Mouse (Mus musculus) C2C12 (cell line): ENCODE data around the gene Marcksl1. TPM values are rescaled to one million over a fixed set of nuclear protein-coding genes. Genes with fewer than 3 reads are reported as not detected.
A peak's percentile ranks its signal among the peaks of the same experiment; 100 is the strongest.
"Not testable (repeated sequence)": the region's sequence is repeated elsewhere in the genome, so short reads cannot be mapped to it uniquely, and the experiment has no call there.

ENCODE experiments used
- H3K27me3 ChIP-seq: one replicate; pipeline ENCODE4 v1.6.1; 2011; ENCODE audit not compliant: control insufficient read depth, insufficient read depth, insufficient read length
- H3K36me3 ChIP-seq: one replicate; pipeline ENCODE4 v1.6.1; 2011; ENCODE audit not compliant: control insufficient read depth, insufficient read depth
- H3K4me3 ChIP-seq: one replicate; pipeline ENCODE4 v1.5.1; 2011; ENCODE audit warnings: mild to moderate bottlenecking, control low read depth; ENCODE audit not compliant: poor library complexity, insufficient read depth, severe bottlenecking
- H3K79me2 ChIP-seq: one replicate; pipeline ENCODE4 v1.6.1; 2011; ENCODE audit not compliant: control insufficient read depth, insufficient read depth
- H3K79me3 ChIP-seq: one replicate; pipeline ENCODE4 v1.6.1; 2011; ENCODE audit warnings: low read depth, control low read depth
- H3ac ChIP-seq: one replicate; pipeline ENCODE3; 2011; ENCODE audit warnings: low read depth; ENCODE audit not compliant: control insufficient read depth, insufficient read length
- CEBPB ChIP-seq: IDR thresholded peaks from one replicate; pipeline ENCODE4 v1.6.1; 2011; ENCODE audit warnings: low read depth, mild to moderate bottlenecking, control low read depth, moderate library complexity
- CTCF ChIP-seq: IDR thresholded peaks from one replicate; pipeline ENCODE4 v1.5.1; 2011; ENCODE audit not compliant: control insufficient read depth, insufficient read depth, insufficient read length
- FOSL1 ChIP-seq: IDR thresholded peaks from one replicate; pipeline ENCODE4 v1.8.0; 2011; ENCODE audit warnings: mild to moderate bottlenecking, low read length; ENCODE audit not compliant: poor library complexity, insufficient read depth, severe bottlenecking
- MAX ChIP-seq: IDR thresholded peaks from one replicate; pipeline ENCODE4 v1.6.1; 2011; ENCODE audit warnings: mild to moderate bottlenecking, control low read depth
- MYOD1 ChIP-seq: IDR thresholded peaks from one replicate; pipeline ENCODE4 v1.6.1; 2011; ENCODE audit warnings: low read depth; ENCODE audit not compliant: control insufficient read depth, insufficient read length
- MYOG ChIP-seq: IDR thresholded peaks from one replicate; pipeline ENCODE4 v1.6.1; 2011; ENCODE audit not compliant: control insufficient read depth, insufficient read length; ENCODE audit errors: extremely low read depth
- USF1 ChIP-seq: IDR thresholded peaks from one replicate; pipeline ENCODE4 v1.6.1; 2011; ENCODE audit warnings: low read depth, mild to moderate bottlenecking, control low read depth, moderate library complexity
- polyA plus RNA-seq: library from polyadenylated mRNA; unstranded; fragments of >200 nt; fragmentation: generic; extraction: Trizol; gene quantifications from one replicate; pipeline ENCODE4 v1.2.1, GENCODE M21; 2012; ENCODE audit warnings: missing spikeins

The Marcksl1 gene
- polyA plus RNA-seq, 1 experiment: 148 TPM

- Histone ChIP-seq H3K79me2 (no peaks in the 10 kb centered on the region), H3K27me3 (no peaks in the 10 kb centered on the region), H3K79me3 (peaks cover under 1% of the 10 kb centered on the region), H3K4me3 (no peak overlapping the region), H3K36me3 (peaks cover 54% of the 10 kb centered on the region), H3ac (no peak overlapping the region)
- TF ChIP-seq MYOD1: no peak
- TF ChIP-seq FOSL1: no peak
- no peak for TF ChIP-seq CTCF
These were observed 12.5 kb downstream of the Marcksl1 start for GRCm38 (mm10) chr4:129525889-129526288.

DNA sequence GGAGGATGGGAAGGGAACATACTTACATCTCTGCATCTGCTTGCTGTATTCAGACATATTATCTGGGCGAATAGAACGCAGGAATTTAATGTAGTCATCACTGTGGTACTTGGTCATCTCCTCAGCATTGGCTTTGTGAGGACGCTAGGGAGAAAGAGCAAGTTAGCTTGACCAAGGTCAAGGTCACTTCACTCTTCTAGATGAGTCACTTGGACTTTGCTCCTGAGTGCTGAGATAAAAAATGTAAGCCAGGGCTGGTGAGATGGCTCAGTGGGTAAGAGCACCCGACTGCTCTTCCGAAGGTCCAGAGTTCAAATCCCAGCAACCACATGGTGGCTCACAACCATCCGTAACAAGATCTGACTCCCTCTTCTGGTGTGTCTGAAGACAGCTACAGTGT lies 15.5 kb downstream of the Marcksl1 start:
- H3K79me3 ChIP-seq, H3K4me3 ChIP-seq, H3ac ChIP-seq, H3K27me3 ChIP-seq, H3K79me2 ChIP-seq: not testable (repeated sequence)
- peaks cover 37% of the 10 kb centered on the region for H3K36me3 ChIP-seq

DNA sequence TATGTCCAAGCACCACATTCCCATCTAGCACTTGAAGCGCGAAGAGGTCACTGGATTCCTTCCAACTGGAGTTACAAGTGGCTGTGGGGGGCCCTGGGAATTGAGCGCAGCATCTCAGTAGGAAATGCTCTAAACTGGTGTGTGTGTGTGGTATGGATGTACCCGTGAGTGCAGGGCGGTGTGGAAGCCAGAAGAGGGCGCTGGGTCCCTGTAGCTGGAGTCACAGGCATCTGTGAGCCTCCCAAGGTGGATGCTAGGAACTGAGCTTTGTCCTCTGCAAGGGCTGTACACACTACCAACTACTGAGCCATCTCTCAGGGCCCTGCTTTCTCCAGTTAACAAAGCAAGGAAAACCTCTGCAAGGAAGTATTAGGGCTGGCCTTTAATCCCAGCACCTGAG lies 26.6 kb downstream of the Marcksl1 start:
- H3K79me3 ChIP-seq: peaks cover 53% of the 10 kb centered on the region
- no peak overlapping the region for H3ac ChIP-seq
- TF ChIP-seq CTCF: peak; percentile 42
- TF ChIP-seq MAX: no peak
- TF ChIP-seq MYOG: no peak
- TF ChIP-seq MYOD1: no peak
- H3K4me3 ChIP-seq: no peak overlapping the region
- no peaks in the 10 kb centered on the region for H3K27me3 ChIP-seq
- peaks cover 5% of the 10 kb centered on the region for H3K36me3 ChIP-seq
- H3K79me2 ChIP-seq: peaks cover 72% of the 10 kb centered on the region

DNA sequence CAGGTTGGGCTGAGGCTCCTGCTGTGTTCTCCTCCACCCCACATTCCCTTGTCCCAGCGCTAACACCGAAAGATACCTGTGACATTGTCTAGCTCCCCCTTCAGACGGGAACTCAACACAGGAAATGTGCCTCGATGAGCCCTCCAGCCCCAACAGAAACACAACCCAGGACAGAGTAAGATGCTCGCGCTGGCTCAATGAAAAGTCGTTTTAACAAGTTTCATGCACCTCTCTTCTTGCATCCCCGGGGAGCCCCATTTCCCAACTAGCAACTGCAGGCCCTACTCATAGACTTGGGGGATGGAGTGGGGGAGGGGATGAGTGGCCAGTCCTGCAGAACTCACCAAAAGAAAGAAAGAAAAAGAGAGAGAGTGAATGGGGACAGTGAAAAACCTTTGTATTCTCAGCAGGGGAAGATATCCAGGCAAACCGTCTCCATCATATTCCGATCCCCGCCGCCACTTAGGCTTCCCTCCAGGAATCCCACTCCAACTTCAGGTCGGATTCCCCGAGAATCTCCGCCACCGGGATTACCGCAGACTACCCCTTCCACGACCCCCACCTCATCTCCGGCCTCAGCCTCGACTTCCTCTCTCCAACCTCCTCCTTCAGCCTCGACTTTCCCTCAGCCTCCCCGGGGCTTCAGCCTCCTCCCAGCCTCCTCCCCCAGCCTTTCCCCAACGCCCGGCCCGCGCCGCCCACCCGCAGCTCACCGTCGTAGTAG lies 28.6 kb downstream of the Marcksl1 start:
- Histone ChIP-seq H3K79me2 (peaks cover 54% of the 10 kb centered on the region), H3K27me3 (no peaks in the 10 kb centered on the region), H3K4me3 (peak overlapping the region; percentile 95), H3K36me3 (peaks cover 3% of the 10 kb centered on the region), H3ac (peak overlapping the region; percentile 64), H3K79me3 (peaks cover 44% of the 10 kb centered on the region)
- TF ChIP-seq FOSL1 (no peak), MAX (no peak), MYOG (no peak), USF1 (no peak), CEBPB (no peak), CTCF (no peak)

DNA sequence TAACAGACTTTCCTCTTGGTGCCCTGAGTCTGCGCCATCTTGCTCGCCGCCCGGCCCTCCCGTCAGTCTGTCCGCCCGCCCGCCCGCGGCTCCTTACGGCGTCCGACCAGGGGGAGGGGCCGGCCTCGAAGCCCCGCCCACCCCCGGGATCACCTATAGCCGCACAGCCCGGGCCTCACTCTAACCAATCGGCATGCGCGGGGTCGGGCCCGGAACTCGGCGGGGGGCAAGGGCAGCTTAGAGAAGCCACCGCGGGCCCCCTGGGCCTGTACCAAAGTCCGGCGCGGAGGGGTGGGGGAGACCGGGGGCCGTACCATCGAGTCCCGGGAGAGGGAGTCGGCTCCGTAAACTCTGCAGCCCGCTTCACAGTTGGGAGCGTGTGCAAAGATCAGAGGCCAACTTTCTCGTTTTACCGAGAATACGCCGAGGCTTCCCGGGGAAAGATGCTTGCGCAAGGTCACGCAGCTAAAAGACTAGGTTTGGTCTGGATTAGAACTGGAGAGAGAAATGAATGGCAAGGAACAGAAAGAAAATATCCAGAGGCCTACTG lies 29.3 kb downstream of the Marcksl1 start, which contains the start of gene Hdac1:
Gene Hdac1, minus strand, starts transcription at position 122 of the 550 bp plus-strand sequence.
- peaks cover 48% of the 10 kb centered on the region for H3K79me2 ChIP-seq
- no peak for TF ChIP-seq MYOG
- TF ChIP-seq CTCF: no peak
- no peak for TF ChIP-seq MAX
- no peak for TF ChIP-seq FOSL1
- no peak for TF ChIP-seq MYOD1
- TF ChIP-seq USF1: no peak
- TF ChIP-seq CEBPB: peak; percentile 79
- H3K79me3 ChIP-seq: peaks cover 40% of the 10 kb centered on the region
- H3ac ChIP-seq: peak within 1 kb of the TSS; percentile 64
- no peaks in the 10 kb centered on the region for H3K27me3 ChIP-seq
- peak within 1 kb of the TSS; percentile 95 for H3K4me3 ChIP-seq
- no peaks in the 10 kb centered on the region for H3K36me3 ChIP-seq

- H3ac ChIP-seq: no peak overlapping the region
- no peaks in the 10 kb centered on the region for H3K27me3 ChIP-seq
- no peak for TF ChIP-seq MYOG
- TF ChIP-seq USF1: no peak
- no peak for TF ChIP-seq CEBPB
- TF ChIP-seq FOSL1: no peak
- TF ChIP-seq CTCF: no peak
- no peak for TF ChIP-seq MAX
- no peak for TF ChIP-seq MYOD1
- H3K79me3 ChIP-seq: peaks cover 30% of the 10 kb centered on the region
- no peak overlapping the region for H3K4me3 ChIP-seq
- no peaks in the 10 kb centered on the region for H3K36me3 ChIP-seq
- H3K79me2 ChIP-seq: peaks cover 34% of the 10 kb centered on the region
These were observed 30.7 kb downstream of the Marcksl1 start for GRCm38 (mm10) chr4:129544106-129544505.

DNA sequence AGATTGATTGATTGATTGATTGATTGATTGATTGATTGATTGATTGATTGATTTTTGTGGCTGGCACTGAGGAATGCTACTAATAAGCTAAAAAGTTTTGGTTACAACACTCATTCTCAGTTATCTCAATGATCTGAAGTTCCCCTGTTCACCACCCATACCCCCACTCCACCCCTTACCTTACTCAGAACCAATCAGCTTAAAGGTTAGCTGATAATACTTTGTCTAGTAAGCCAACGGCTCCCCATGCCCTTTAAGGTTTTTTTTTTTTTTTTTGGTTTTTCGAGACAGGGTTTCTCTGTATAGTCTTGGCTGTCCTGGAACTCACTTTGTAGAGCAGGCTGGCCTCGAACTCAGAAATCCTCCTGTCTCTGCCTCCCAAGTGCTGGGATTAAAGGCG lies 34.2 kb downstream of the Marcksl1 start:
- not testable (repeated sequence) for H3K27me3 ChIP-seq, H3K79me3 ChIP-seq, H3K79me2 ChIP-seq, H3K4me3 ChIP-seq, H3ac ChIP-seq, H3K36me3 ChIP-seq
